Mouse (Mus musculus): ENCODE measurements around the gene Kcna2.

DNA sequence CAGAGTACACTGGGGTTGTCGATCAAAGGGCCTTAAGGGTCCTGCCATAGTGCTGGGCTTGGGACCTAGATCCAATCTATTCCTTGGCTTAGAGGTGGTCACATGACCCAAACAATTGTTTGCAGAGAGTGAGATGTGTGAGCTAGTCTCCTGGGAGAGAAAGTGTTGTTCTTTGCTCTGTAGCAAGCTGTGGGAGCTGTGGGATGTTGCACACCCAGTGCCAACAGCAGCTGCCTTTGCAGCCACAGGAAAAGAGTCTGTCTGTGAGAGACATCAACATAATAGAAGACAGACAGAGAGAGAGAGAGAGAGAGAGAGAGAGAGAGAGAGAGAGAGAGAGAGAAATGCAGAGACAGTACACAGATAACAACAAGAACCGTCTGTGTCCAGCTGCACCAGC lies 28.3 kb downstream of the Kcna2 start:
- TF ChIP-seq CTCF (conservative IDR thresholded peaks at IDR 0.05; ENCODE audit: low read length) (no peak), NANOG (IDR thresholded peaks at IDR 0.05; ENCODE audit: borderline replicate concordance, low read length) (no peak), POU5F1 (IDR thresholded peaks at IDR 0.05; ENCODE audit: borderline replicate concordance, low read length) (no peak)

Measured in E14TG2a.4 (cell line).